Mouse (Mus musculus) olfactory bulb, adult 2 months (tissue): Measurements from ENCODE around the gene Sfrp5.

Experiments used
- CTCF ChIP-seq: fragments of 200-500 bp; IDR thresholded peaks from 2 replicates; pipeline ENCODE4 v1.5.1; 2012; ENCODE audit warnings: low read depth, mild to moderate bottlenecking, low read length, moderate library complexity; ENCODE audit not compliant: insufficient read depth
- POLR2A ChIP-seq: fragments of 200-500 bp; IDR thresholded peaks from 2 replicates; pipeline ENCODE4 v1.6.1; 2012; ENCODE audit warnings: mild to moderate bottlenecking, low read depth, low read length, moderate library complexity; ENCODE audit not compliant: insufficient read depth

DNA sequence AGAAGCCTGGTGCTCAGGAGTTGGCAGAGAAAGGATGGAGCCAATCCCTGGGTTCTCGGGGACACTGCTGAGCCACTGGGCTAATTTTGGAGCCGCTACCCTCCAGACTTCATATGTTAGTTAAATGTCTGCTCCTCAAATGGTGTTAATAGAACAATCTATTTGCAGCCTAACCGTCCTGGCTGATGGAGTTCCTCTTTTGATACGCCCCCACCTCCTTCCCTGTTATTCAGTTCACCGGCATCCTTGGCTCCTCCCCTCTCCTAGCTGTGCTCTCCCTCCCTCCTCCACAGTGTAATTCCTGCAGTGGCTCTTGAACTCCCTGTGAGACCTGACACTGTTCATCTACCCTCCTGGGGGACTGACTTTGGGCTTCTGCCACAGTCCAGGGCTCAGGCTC lies 44.6 kb upstream of the Sfrp5 start:
- no peak for TF ChIP-seq POLR2A
- TF ChIP-seq CTCF: no peak
